In genomic region chr14:113669386-113669785, GRCm38 (mm10) we compare ENCODE assay signal across 28 mouse cellular contexts.
"Had no signal": no experiment of that assay in that cellular context is flagged by ENCODE, and none has a peak within 500 bp of the region (broad histone marks: within the 10 kb centered on the region; RNA-seq: fewer than 3 reads in every experiment).

No protein-coding gene starts in this region.

- DNase-seq: gastrocnemius, postnatal 14 days; gastrocnemius, postnatal 36 days; heart, adult 11 months; heart, adult 2 months; heart, postnatal 14 days; heart, postnatal 36 days; kidney, adult 11 months; kidney, adult 2 months; kidney, adult 9 months; kidney, postnatal 14 days; kidney, postnatal 36 days; layer of hippocampus, adult 9-11 months; layer of hippocampus, postnatal 36 days; left cerebral cortex, postnatal 4 days; liver; liver, embryonic 13.5 days had no signal

- H3K27ac ChIP-seq: heart, adult 2 months; heart, embryonic 13.5 days; heart, embryonic 15.5 days; hindbrain, embryonic 13.5 days; hindbrain, embryonic 15.5 days; hindbrain, postnatal 0 days; kidney, embryonic 15.5 days; kidney, postnatal 0 days; limb, embryonic 12.5 days; liver, embryonic 13.5 days; liver, embryonic 15.5 days had no signal

- H3K4me1 ChIP-seq: heart, embryonic 13.5 days; heart, embryonic 15.5 days; hindbrain, embryonic 13.5 days; hindbrain, embryonic 15.5 days; kidney, embryonic 15.5 days; limb, embryonic 12.5 days; liver, embryonic 13.5 days; liver, embryonic 15.5 days had no signal

- H3K4me3 ChIP-seq: heart, adult 2 months; heart, embryonic 13.5 days; heart, embryonic 15.5 days; hindbrain, embryonic 13.5 days; hindbrain, embryonic 15.5 days; kidney, embryonic 15.5 days; limb, embryonic 12.5 days; liver, embryonic 13.5 days; liver, embryonic 15.5 days had no signal

- H3K9ac ChIP-seq: heart, embryonic 13.5 days; heart, embryonic 15.5 days; hindbrain, embryonic 13.5 days; hindbrain, embryonic 15.5 days; kidney, embryonic 15.5 days; limb, embryonic 12.5 days; liver, embryonic 13.5 days; liver, embryonic 15.5 days had no signal

- H3K4me2 ChIP-seq: heart, embryonic 11.5 days; heart, embryonic 13.5 days; heart, embryonic 15.5 days; hindbrain, embryonic 13.5 days; hindbrain, embryonic 15.5 days; kidney, embryonic 15.5 days; limb, embryonic 12.5 days; liver, embryonic 11.5 days; liver, embryonic 13.5 days; liver, embryonic 15.5 days had no signal

- ATAC-seq: hindbrain, postnatal 0 days; intestine, embryonic 16.5 days had no signal

- H3K36me3 ChIP-seq: heart, embryonic 13.5 days; heart, embryonic 15.5 days; hindbrain, embryonic 13.5 days; hindbrain, embryonic 15.5 days; kidney, embryonic 15.5 days; limb, embryonic 12.5 days; liver, embryonic 13.5 days; liver, embryonic 15.5 days had no signal

- H3K27me3 ChIP-seq: heart, embryonic 13.5 days; heart, embryonic 15.5 days; hindbrain, embryonic 13.5 days; hindbrain, embryonic 15.5 days; kidney, embryonic 15.5 days; limb, embryonic 12.5 days; liver, embryonic 13.5 days; liver, embryonic 15.5 days had no signal

- H3K9me3 ChIP-seq: heart, embryonic 13.5 days; heart, embryonic 15.5 days; hindbrain, embryonic 13.5 days; hindbrain, embryonic 15.5 days; kidney, embryonic 15.5 days; limb, embryonic 12.5 days; liver, embryonic 13.5 days; liver, embryonic 15.5 days had no signal
